Mouse (Mus musculus) retina, postnatal 1 day (tissue): ENCODE measurements around the gene Robo1.

ENCODE experiments used
- DNase-seq: peaks from one replicate; pipeline ENCODE4 v3.0.0-alpha.2; 2012

The Robo1 gene

GRCm38 (mm10) chr16:72610661-72611112 lies 302.6 kb downstream of the Robo1 start:
- peak; percentile 45 for DNase-seq

GRCm38 (mm10) chr16:72614898-72615297 lies 306.8 kb downstream of the Robo1 start:
- peak; percentile 49 for DNase-seq

GRCm38 (mm10) chr16:72615360-72615759 lies 307.3 kb downstream of the Robo1 start:
- no peak for DNase-seq

GRCm38 (mm10) chr16:72622371-72622770 lies 314.3 kb downstream of the Robo1 start:
- DNase-seq, result no peak

- DNase-seq, result no peak
Measured at GRCm38 (mm10) chr16:72622868-72623267, 314.8 kb downstream of the Robo1 start.

GRCm38 (mm10) chr16:72633846-72634245 lies 325.7 kb downstream of the Robo1 start:
- no peak for DNase-seq

- DNase-seq, result no peak
Measured at GRCm38 (mm10) chr16:72639332-72639940, 331.3 kb downstream of the Robo1 start.

- DNase-seq, result no peak
Measured at GRCm38 (mm10) chr16:72640932-72641811, 333.1 kb downstream of the Robo1 start.

GRCm38 (mm10) chr16:72645890-72646289 lies 337.8 kb downstream of the Robo1 start:
- peak; percentile 40 for DNase-seq

- peak; percentile 81 for DNase-seq
Measured at GRCm38 (mm10) chr16:72649314-72649713, 341.2 kb downstream of the Robo1 start.

GRCm38 (mm10) chr16:72655411-72655810 lies 347.3 kb downstream of the Robo1 start:
- peak; percentile 28 for DNase-seq

GRCm38 (mm10) chr16:72662837-72663350 lies 354.8 kb downstream of the Robo1 start:
- DNase-seq, result peak; percentile 90

- peak; percentile 65 for DNase-seq
Measured at GRCm38 (mm10) chr16:72663351-72664232, 355.5 kb downstream of the Robo1 start.

- DNase-seq, result peak; percentile 46
Measured at GRCm38 (mm10) chr16:72664233-72664613, 356.1 kb downstream of the Robo1 start.

- no peak for DNase-seq
Measured at GRCm38 (mm10) chr16:72664806-72665205, 356.7 kb downstream of the Robo1 start.

- no peak for DNase-seq
Measured at GRCm38 (mm10) chr16:72665454-72665853, 357.3 kb downstream of the Robo1 start.

- peak; percentile 22 for DNase-seq
Measured at GRCm38 (mm10) chr16:72670240-72671038, 362.3 kb downstream of the Robo1 start.

- no peak for DNase-seq
Measured at GRCm38 (mm10) chr16:72677234-72677633, 369.1 kb downstream of the Robo1 start.

- DNase-seq, result no peak
Measured at GRCm38 (mm10) chr16:72678450-72678849, 370.3 kb downstream of the Robo1 start.

- no peak for DNase-seq
Measured at GRCm38 (mm10) chr16:72678947-72679558, 370.9 kb downstream of the Robo1 start.
